Mouse (Mus musculus) CD4-positive, CD25-positive, alpha-beta regulatory T cell, adult 2 months (primary cell): ENCODE results near the gene Gm9922.

Source experiments
- DNase-seq: peaks from one replicate; pipeline ENCODE4 v3.0.0-alpha.2; 2012; ENCODE audit warnings: low read depth, low spot score

The Gm9922 gene

GRCm38 (mm10) chr14:101687696-101688095, 41.9 kb downstream of the Gm9922 start:
- no peak for DNase-seq
